Mouse (Mus musculus) midbrain, embryonic 11.5 days (tissue): ENCODE results near the gene BC017158. TPM values are rescaled to one million over a fixed set of nuclear protein-coding genes. Genes with fewer than 3 reads are reported as not detected.
A peak's percentile ranks its signal among the peaks of the same experiment; 100 is the strongest.

Experiments used
- ATAC-seq: fragments of 200-750 bp; cut with Nextera tagmentation; 2 replicates; pipeline ENCODE4 v1.8.0; 2017; ENCODE audit warnings: moderate TSS enrichment, moderate library complexity; ENCODE audit not compliant: low FRiP score
- DNase-seq: peaks from one replicate; pipeline ENCODE4 v3.0.0; 2015; ENCODE audit warnings: low spot score; ENCODE audit errors: missing footprints
- H3K27ac ChIP-seq: fragments of 300-500 bp; sonication (generic); 2 replicates; pipeline ENCODE4 v1.5.1; 2014; ENCODE audit warnings: low read depth, low read length
- H3K27me3 ChIP-seq: fragments of 300-500 bp; sonication (generic); 2 replicates; pipeline ENCODE4 v1.6.1; 2014; ENCODE audit warnings: mild to moderate bottlenecking, low read length, moderate library complexity, mixed read lengths; ENCODE audit not compliant: control insufficient read depth, insufficient read depth
- H3K36me3 ChIP-seq: fragments of 300-500 bp; sonication (generic); 2 replicates; pipeline ENCODE4 v1.6.1; 2014; ENCODE audit warnings: mild to moderate bottlenecking, low read length, moderate library complexity, mixed read lengths; ENCODE audit not compliant: control insufficient read depth, insufficient read depth
- H3K4me1 ChIP-seq: fragments of 300-500 bp; sonication (generic); 2 replicates; pipeline ENCODE4 v1.6.1; 2014; ENCODE audit warnings: low read length; ENCODE audit not compliant: control insufficient read depth, insufficient read depth
- H3K4me2 ChIP-seq: fragments of 300-500 bp; sonication (generic); 2 replicates; pipeline ENCODE4 v1.6.1; 2014; ENCODE audit warnings: mild to moderate bottlenecking, moderate library complexity
- H3K4me3 ChIP-seq: fragments of 300-500 bp; sonication (generic); 2 replicates; pipeline ENCODE4 v1.5.1; 2014; ENCODE audit warnings: low read depth, low read length
- H3K9ac ChIP-seq: fragments of 300-500 bp; sonication (generic); 2 replicates; pipeline ENCODE4 v1.6.1; 2014; ENCODE audit warnings: low read length
- H3K9me3 ChIP-seq: fragments of 300-500 bp; sonication (generic); 2 replicates; pipeline ENCODE4 v1.6.1; 2016; ENCODE audit warnings: low read length; ENCODE audit not compliant: control insufficient read depth
- WGBS: fragments of 180-500 bp; shearing (Covaris S2); extraction: QIAGEN DNeasy Blood & Tissue Kit; methylation state at CpG from one replicate; pipeline ENCODE4 v1.1.7; 2014; 5-methylcytosine and 5-hydroxymethylcytosine counted together
- polyA plus RNA-seq: library from polyadenylated mRNA; unstranded; fragments of >200 nt; fragmentation: Nextera tagmentation; extraction: Ambion mirVana; gene quantifications from 2 replicates; pipeline ENCODE4 v1.2.1, GENCODE M21; 2014

Gene BC017158
- polyA plus RNA-seq, 1 experiment from 2014 or later, result 19.1 TPM

DNA sequence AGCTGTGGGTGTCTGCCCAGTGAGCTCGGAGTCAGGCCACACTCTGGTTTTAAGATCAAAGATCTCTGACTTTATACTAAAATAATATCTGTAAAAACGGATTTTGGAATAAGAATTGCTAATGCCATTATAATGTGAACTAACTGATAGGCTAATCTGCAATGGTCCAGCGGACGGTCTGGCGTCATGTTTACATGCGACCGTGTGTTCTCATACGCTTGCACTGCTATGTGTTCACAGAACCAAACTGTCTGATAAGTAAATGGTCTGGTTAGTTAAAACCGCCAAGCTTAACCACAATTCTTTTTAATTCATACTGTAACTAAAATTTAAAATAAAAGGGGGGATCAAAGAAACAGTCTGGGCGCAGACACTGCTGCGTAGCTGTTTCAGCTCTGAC lies 16.2 kb downstream of the BC017158 start:
- no peak overlapping the region for H3K9ac ChIP-seq
- 74% methylated on average over 11 of the region's 11 CpGs for WGBS
- H3K27ac ChIP-seq, result no peak overlapping the region
- peaks cover 12% of the 10 kb centered on the region for H3K4me1 ChIP-seq
- H3K27me3 ChIP-seq, result peaks cover 13% of the 10 kb centered on the region
- H3K9me3 ChIP-seq, result no peaks in the 10 kb centered on the region
- ATAC-seq (no peak), DNase-seq (no peak)
- H3K4me2 ChIP-seq, result no peak overlapping the region
- no peaks in the 10 kb centered on the region for H3K36me3 ChIP-seq
- no peak overlapping the region for H3K4me3 ChIP-seq

DNA sequence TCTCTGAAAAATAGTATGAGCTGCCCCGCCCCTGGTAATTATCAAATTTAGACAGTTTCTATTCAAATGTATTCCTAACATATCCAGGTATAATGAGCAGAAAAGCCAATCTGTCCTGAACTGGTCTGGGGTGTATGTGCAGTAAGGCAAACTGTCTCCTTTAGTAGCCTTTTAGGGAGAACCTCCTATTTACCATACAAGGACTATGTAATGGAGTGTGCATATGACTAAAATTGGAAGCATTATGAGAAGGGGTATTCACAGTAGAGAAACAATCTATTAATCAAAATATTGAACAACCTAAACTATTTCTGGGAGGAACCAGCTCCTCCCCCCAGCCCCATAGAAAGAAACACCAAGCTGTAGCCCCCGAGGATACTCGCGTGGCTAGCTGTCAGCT lies 18.2 kb downstream of the BC017158 start:
- Histone ChIP-seq H3K27me3 (peaks cover 11% of the 10 kb centered on the region), H3K27ac (no peak overlapping the region), H3K4me3 (no peak overlapping the region), H3K4me1 (peaks cover 12% of the 10 kb centered on the region), H3K9me3 (no peaks in the 10 kb centered on the region), H3K4me2 (no peak overlapping the region), H3K36me3 (no peaks in the 10 kb centered on the region; the same call in 1 of the 2 replicates), H3K9ac (no peak overlapping the region)
- ATAC-seq (no peak), DNase-seq (no peak)
- WGBS, result 79% methylated on average over 4 of the region's 4 CpGs

GRCm38 (mm10) chr7:128276051-128276450 lies 21.9 kb downstream of the BC017158 start:
- H3K9me3 ChIP-seq, result no peaks in the 10 kb centered on the region
- H3K27ac ChIP-seq, result no peak overlapping the region
- H3K9ac ChIP-seq, result no peak overlapping the region
- H3K36me3 ChIP-seq, result peaks cover 6% of the 10 kb centered on the region
- ATAC-seq, result no peak
- no peak overlapping the region for H3K4me2 ChIP-seq
- no peak overlapping the region for H3K4me3 ChIP-seq
- DNase-seq, result no peak
- WGBS, result 93% methylated on average over 6 of the region's 6 CpGs
- peaks cover 5% of the 10 kb centered on the region; the same call in 1 of the 2 replicates for H3K4me1 ChIP-seq
- H3K27me3 ChIP-seq, result peaks cover 7% of the 10 kb centered on the region; the same call in 1 of the 2 replicates

DNA sequence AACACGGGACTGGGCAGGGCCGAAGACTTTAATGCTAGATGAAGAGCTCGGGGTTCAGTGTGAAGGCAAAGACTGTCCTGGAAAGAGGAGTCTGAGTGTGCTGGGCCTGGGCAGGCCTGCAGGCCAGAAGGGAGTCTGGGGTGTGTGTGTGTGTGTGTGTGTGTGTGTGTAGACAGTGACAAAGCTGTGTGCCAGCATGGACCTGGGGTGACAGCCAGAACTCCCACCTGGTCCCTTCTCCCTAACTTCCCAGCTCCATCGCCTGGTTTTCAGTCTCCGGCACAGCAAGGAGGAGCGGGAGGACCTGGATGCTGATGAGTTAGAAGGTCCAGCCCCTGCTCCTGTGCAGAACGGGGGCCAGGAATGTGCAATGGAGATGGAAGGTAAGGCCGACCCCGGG lies 26.5 kb downstream of the BC017158 start:
- DNase-seq (no peak), ATAC-seq (no peak)
- Histone ChIP-seq H3K27ac (no peak overlapping the region), H3K4me2 (no peak overlapping the region), H3K36me3 (peaks cover 6% of the 10 kb centered on the region), H3K9ac (no peak overlapping the region), H3K27me3 (no peaks in the 10 kb centered on the region), H3K4me1 (no peaks in the 10 kb centered on the region), H3K4me3 (no peak overlapping the region), H3K9me3 (no peaks in the 10 kb centered on the region)
- 93% methylated on average over 9 of the region's 9 CpGs for WGBS

- no peaks in the 10 kb centered on the region for H3K9me3 ChIP-seq
- H3K9ac ChIP-seq, result no peak overlapping the region
- H3K27ac ChIP-seq, result no peak overlapping the region
- DNase-seq, result peak; percentile 79
- ATAC-seq, result peak; percentile 58; the same call in 1 of the 2 replicates
- no peaks in the 10 kb centered on the region for H3K4me1 ChIP-seq
- H3K36me3 ChIP-seq, result peaks cover 6% of the 10 kb centered on the region
- no peaks in the 10 kb centered on the region for H3K27me3 ChIP-seq
- WGBS, result 62% methylated on average over 13 of the region's 13 CpGs
- H3K4me2 ChIP-seq, result no peak overlapping the region
- H3K4me3 ChIP-seq, result no peak overlapping the region
These were observed 27.5 kb downstream of the BC017158 start for GRCm38 (mm10) chr7:128270431-128270850.

DNA sequence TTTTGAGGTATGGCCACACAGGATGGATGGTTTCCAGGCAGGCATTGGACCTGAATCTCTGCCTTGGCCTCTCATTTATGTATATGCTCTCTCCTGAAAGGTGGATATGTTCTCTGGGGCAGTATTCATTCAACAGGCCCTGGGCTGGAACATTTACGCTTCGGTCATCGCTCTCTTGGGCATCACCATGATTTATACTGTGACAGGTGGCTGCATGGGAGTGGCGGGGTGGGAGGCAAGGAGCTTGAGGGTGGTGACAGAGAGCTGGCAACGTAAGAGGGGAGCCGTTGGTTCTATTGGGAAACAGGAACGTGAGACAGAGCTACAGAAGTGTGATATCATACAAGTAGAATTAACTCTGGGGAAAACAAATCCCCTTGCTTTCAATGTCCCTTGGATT lies 30.2 kb downstream of the BC017158 start:
- ATAC-seq (no peak), DNase-seq (peak; percentile 47)
- Histone ChIP-seq H3K4me3 (no peak overlapping the region), H3K4me1 (no peaks in the 10 kb centered on the region), H3K9ac (no peak overlapping the region), H3K36me3 (peaks cover 6% of the 10 kb centered on the region), H3K9me3 (no peaks in the 10 kb centered on the region), H3K27ac (no peak overlapping the region), H3K27me3 (no peaks in the 10 kb centered on the region), H3K4me2 (no peak overlapping the region)
- WGBS, result 88% methylated on average over 7 of the region's 7 CpGs

- Histone ChIP-seq H3K4me1 (no peaks in the 10 kb centered on the region), H3K36me3 (peaks cover 5% of the 10 kb centered on the region), H3K9ac (no peak overlapping the region), H3K27me3 (no peaks in the 10 kb centered on the region), H3K4me3 (no peak overlapping the region), H3K27ac (no peak overlapping the region), H3K9me3 (no peaks in the 10 kb centered on the region), H3K4me2 (no peak overlapping the region)
- no peak for DNase-seq
- ATAC-seq, result no peak
- WGBS, result 70% methylated on average over 13 of the region's 13 CpGs
These were observed 30.6 kb downstream of the BC017158 start for GRCm38 (mm10) chr7:128267391-128267790.

- DNase-seq (no peak), ATAC-seq (no peak)
- H3K36me3 ChIP-seq, result no peaks in the 10 kb centered on the region; the same call in 1 of the 2 replicates
- no peaks in the 10 kb centered on the region for H3K9me3 ChIP-seq
- H3K4me1 ChIP-seq, result no peaks in the 10 kb centered on the region
- no peak overlapping the region for H3K4me2 ChIP-seq
- WGBS, result 84% methylated on average over 5 of the region's 5 CpGs
- no peak overlapping the region for H3K27ac ChIP-seq
- no peaks in the 10 kb centered on the region for H3K27me3 ChIP-seq
- no peak overlapping the region for H3K4me3 ChIP-seq
- H3K9ac ChIP-seq, result no peak overlapping the region
These were observed 31.9 kb downstream of the BC017158 start for GRCm38 (mm10) chr7:128266056-128266455.

DNA sequence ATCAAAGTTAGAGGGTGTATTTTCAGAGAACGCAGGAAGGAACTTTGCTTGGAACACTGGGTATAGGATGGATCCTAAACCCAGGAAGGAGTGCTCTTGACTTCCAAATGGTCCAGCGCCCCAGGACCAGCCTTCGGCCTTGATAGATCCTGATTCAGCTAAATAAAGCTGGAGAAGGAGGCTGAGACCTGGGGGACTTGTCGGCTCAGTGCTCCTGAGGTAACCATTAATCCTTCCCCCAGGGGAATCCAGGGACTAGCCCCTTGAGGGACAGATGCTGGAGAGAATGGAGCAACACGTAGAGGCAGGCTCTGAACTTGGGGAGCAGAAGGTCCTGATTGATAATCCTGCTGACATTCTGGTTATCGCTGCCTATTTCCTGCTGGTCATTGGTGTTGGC lies 32.6 kb downstream of the BC017158 start, which contains the start of gene Slc5a2:
TSS of gene Slc5a2 (plus strand) at position 247 of the 400 bp plus-strand sequence.
- no peak within 1 kb of the TSS for H3K4me2 ChIP-seq
- H3K9ac ChIP-seq, result no peak within 1 kb of the TSS
- no peak within 1 kb of the TSS for H3K27ac ChIP-seq
- no peaks in the 10 kb centered on the region for H3K4me1 ChIP-seq
- no peak within 1 kb of the TSS for H3K4me3 ChIP-seq
- no peaks in the 10 kb centered on the region for H3K27me3 ChIP-seq
- H3K9me3 ChIP-seq, result no peaks in the 10 kb centered on the region
- WGBS, result 82% methylated on average over 6 of the region's 6 CpGs
- DNase-seq (no peak), ATAC-seq (no peak)
- no peaks in the 10 kb centered on the region for H3K36me3 ChIP-seq
